Mouse (Mus musculus) splenic B cell, adult 2 months (primary cell): ENCODE results near the gene Ctf2.
"Not testable (repeated sequence)": the region's sequence is repeated elsewhere in the genome, so short reads cannot be mapped to it uniquely, and the experiment has no call there.

Experiments
- DNase-seq: peaks from one replicate; pipeline ENCODE4 v3.0.0-alpha.2; 2011; ENCODE audit warnings: low read depth, low spot score
- H3K27me3 ChIP-seq: 2 replicates; pipeline ENCODE4 v1.6.1; 2012; ENCODE audit warnings: mild to moderate bottlenecking, low read length, moderate library complexity, mixed read lengths; ENCODE audit not compliant: control insufficient read depth, poor library complexity, insufficient read depth, severe bottlenecking
- H3K36me3 ChIP-seq: 2 replicates; pipeline ENCODE4 v1.6.1; 2012; ENCODE audit warnings: mild to moderate bottlenecking, low read length, moderate library complexity, mixed read lengths; ENCODE audit not compliant: control insufficient read depth, poor library complexity, insufficient read depth, severe bottlenecking

The Ctf2 gene

GRCm38 (mm10) chr7:127732066-127732465, at the start of gene Ctf2:
Gene Ctf2 (minus strand): TSS chr7:127732166.
- H3K36me3 ChIP-seq, DNase-seq, H3K27me3 ChIP-seq: not testable (repeated sequence)

- Histone ChIP-seq H3K36me3 (peaks cover 14% of the 10 kb centered on the region), H3K27me3 (no peaks in the 10 kb centered on the region)
- no peak for DNase-seq
Measured at GRCm38 (mm10) chr7:127778350-127778749, 46.4 kb upstream of the Ctf2 start.

- no peak for DNase-seq
- peaks cover 14% of the 10 kb centered on the region for H3K36me3 ChIP-seq
- no peaks in the 10 kb centered on the region for H3K27me3 ChIP-seq
Measured at GRCm38 (mm10) chr7:127777474-127778266, 45.7 kb upstream of the Ctf2 start.

- H3K36me3 ChIP-seq: peaks cover 10% of the 10 kb centered on the region
- no peaks in the 10 kb centered on the region for H3K27me3 ChIP-seq
- DNase-seq: peak; percentile 97
Measured at GRCm38 (mm10) chr7:127776878-127777473, 45.0 kb upstream of the Ctf2 start.

GRCm38 (mm10) chr7:127776426-127776825, 44.5 kb upstream of the Ctf2 start, which contains the start of gene Setd1a:
Gene Setd1a (plus strand): TSS chr7:127776670.
- no peaks in the 10 kb centered on the region for H3K27me3 ChIP-seq
- peak; percentile 81 for DNase-seq
- H3K36me3 ChIP-seq: peaks cover 8% of the 10 kb centered on the region

- DNase-seq, H3K36me3 ChIP-seq, H3K27me3 ChIP-seq: not testable (repeated sequence)
Measured at GRCm38 (mm10) chr7:127775837-127776236, 43.9 kb upstream of the Ctf2 start.

GRCm38 (mm10) chr7:127773664-127774384, 41.9 kb upstream of the Ctf2 start:
- H3K27me3 ChIP-seq: no peaks in the 10 kb centered on the region
- peak; percentile 87 for DNase-seq

GRCm38 (mm10) chr7:127772557-127772956, 40.6 kb upstream of the Ctf2 start:
- no peaks in the 10 kb centered on the region for H3K27me3 ChIP-seq
- no peak for DNase-seq

More at GRCm38 (mm10) chr7:127773664-127774384, 41.9 kb upstream of the Ctf2 start:
- no peaks in the 10 kb centered on the region for H3K36me3 ChIP-seq

GRCm38 (mm10) chr7:127772080-127772479, 40.1 kb upstream of the Ctf2 start:
- DNase-seq: no peak
- H3K27me3 ChIP-seq: no peaks in the 10 kb centered on the region
- H3K36me3 ChIP-seq: peaks cover 1% of the 10 kb centered on the region; the same call in 1 of the 2 replicates

More at GRCm38 (mm10) chr7:127772557-127772956, 40.6 kb upstream of the Ctf2 start:
- H3K36me3 ChIP-seq: peaks cover 1% of the 10 kb centered on the region; the same call in 1 of the 2 replicates

- no peaks in the 10 kb centered on the region for H3K27me3 ChIP-seq
- no peak for DNase-seq
- H3K36me3 ChIP-seq: peaks cover 1% of the 10 kb centered on the region; the same call in 1 of the 2 replicates
Measured at GRCm38 (mm10) chr7:127771262-127771661, 39.3 kb upstream of the Ctf2 start.

GRCm38 (mm10) chr7:127770039-127770905, 38.3 kb upstream of the Ctf2 start:
- H3K27me3 ChIP-seq: no peaks in the 10 kb centered on the region
- DNase-seq: no peak
- peaks cover 1% of the 10 kb centered on the region; the same call in 1 of the 2 replicates for H3K36me3 ChIP-seq

- Histone ChIP-seq H3K27me3 (no peaks in the 10 kb centered on the region), H3K36me3 (peaks cover 1% of the 10 kb centered on the region; the same call in 1 of the 2 replicates)
- peak; percentile 87 for DNase-seq
Measured at GRCm38 (mm10) chr7:127769651-127770038, 37.7 kb upstream of the Ctf2 start, which contains the start of gene Orai3. Gene Orai3 (plus strand): TSS chr7:127769815.

- Histone ChIP-seq H3K36me3 (peaks cover 1% of the 10 kb centered on the region; the same call in 1 of the 2 replicates), H3K27me3 (no peaks in the 10 kb centered on the region)
- peak; percentile 65 for DNase-seq
Measured at GRCm38 (mm10) chr7:127768997-127769593, 37.1 kb upstream of the Ctf2 start.
